Mouse (Mus musculus) liver, adult 2 months (tissue): ENCODE results near the gene Ppp1cc. TPM values are rescaled to one million over a fixed set of nuclear protein-coding genes. Genes with fewer than 3 reads are reported as not detected.
"Not testable (repeated sequence)": the region's sequence is repeated elsewhere in the genome, so short reads cannot be mapped to it uniquely, and the experiment has no call there.

ENCODE experiments used
- DNase-seq: peaks from one replicate; pipeline ENCODE4 v3.0.0-alpha.2; 2011; ENCODE audit warnings: low read depth, low spot score; ENCODE audit errors: extremely low read depth
- H3K27ac ChIP-seq: fragments of 200-500 bp; replicated peaks from 2 replicates; pipeline ENCODE4 v1.5.1; 2012; ENCODE audit warnings: low read depth, mild to moderate bottlenecking, control low read depth, inconsistent platforms, low read length; ENCODE audit not compliant: insufficient read depth
- H3K27me3 ChIP-seq: fragments of 200-500 bp; 2 replicates; pipeline ENCODE4 v1.6.1; 2012; ENCODE audit warnings: mild to moderate bottlenecking, moderate library complexity, low read length, inconsistent platforms; ENCODE audit not compliant: control insufficient read depth, insufficient read depth
- H3K36me3 ChIP-seq: fragments of 200-500 bp; 2 replicates; pipeline ENCODE4 v1.6.1; 2012; ENCODE audit warnings: low read length, inconsistent platforms; ENCODE audit not compliant: control insufficient read depth, insufficient read depth
- H3K4me1 ChIP-seq: fragments of 200-500 bp; 2 replicates; pipeline ENCODE4 v1.6.1; 2011; ENCODE audit warnings: low read length; ENCODE audit not compliant: control insufficient read depth, insufficient read depth
- H3K4me3 ChIP-seq: fragments of 200-500 bp; 2 replicates; pipeline ENCODE4 v1.5.1; 2011; ENCODE audit warnings: low read depth, mild to moderate bottlenecking, control low read depth, low read length, moderate library complexity; ENCODE audit not compliant: insufficient read depth
- H3K79me2 ChIP-seq: fragments of 200-500 bp; 2 replicates; pipeline ENCODE4 v1.6.1; 2012; ENCODE audit warnings: inconsistent platforms, mild to moderate bottlenecking, low read length, moderate library complexity; ENCODE audit not compliant: control insufficient read depth, insufficient read depth
- H3K9ac ChIP-seq: fragments of 200-500 bp; 2 replicates; pipeline ENCODE4 v1.6.1; 2012; ENCODE audit warnings: low read depth, mild to moderate bottlenecking, control low read depth, inconsistent platforms, low read length
- CTCF ChIP-seq: fragments of 200-500 bp; IDR thresholded peaks from 2 replicates; pipeline ENCODE4 v1.5.1; 2011; ENCODE audit warnings: low read depth, low read length, control low read depth
- POLR2A ChIP-seq: fragments of 200-500 bp; IDR thresholded peaks from 2 replicates; pipeline ENCODE4 v1.6.1; 2011; ENCODE audit warnings: low read length, control low read depth; ENCODE audit not compliant: insufficient read depth; ENCODE audit errors: extremely low read depth
- WGBS: fragments of 180-500 bp; shearing (Covaris S2); methylation state at CpG from one replicate; pipeline ENCODE4 v1.1.7; 2018; 5-methylcytosine and 5-hydroxymethylcytosine counted together
- polyA plus RNA-seq: library from polyadenylated mRNA; depleted of rRNA; stranded (reverse); fragments of >200 nt; gene quantifications from 2 replicates; pipeline ENCODE4 v1.2.3, GENCODE M21; 2012
- total RNA-seq: library from RNA; depleted of rRNA; stranded (reverse); fragments of >200 nt; gene quantifications from 2 replicates; pipeline ENCODE4 v1.2.3, GENCODE M21; 2014

Ppp1cc gene
- total and polyA plus RNA-seq, 2 experiments, result 36.4 to 100 TPM

GRCm38 (mm10) chr5:122146609-122147008 is 11.5 kb upstream of the Ppp1cc start:
- Histone ChIP-seq H3K9ac (no peak overlapping the region), H3K27ac (no peak overlapping the region), H3K4me3 (no peak overlapping the region), H3K27me3 (no peaks in the 10 kb centered on the region), H3K36me3 (no peaks in the 10 kb centered on the region), H3K4me1 (no peaks in the 10 kb centered on the region), H3K79me2 (no peaks in the 10 kb centered on the region)
- DNase-seq, result no peak
- TF ChIP-seq POLR2A, result no peak
- TF ChIP-seq CTCF, result no peak

DNA sequence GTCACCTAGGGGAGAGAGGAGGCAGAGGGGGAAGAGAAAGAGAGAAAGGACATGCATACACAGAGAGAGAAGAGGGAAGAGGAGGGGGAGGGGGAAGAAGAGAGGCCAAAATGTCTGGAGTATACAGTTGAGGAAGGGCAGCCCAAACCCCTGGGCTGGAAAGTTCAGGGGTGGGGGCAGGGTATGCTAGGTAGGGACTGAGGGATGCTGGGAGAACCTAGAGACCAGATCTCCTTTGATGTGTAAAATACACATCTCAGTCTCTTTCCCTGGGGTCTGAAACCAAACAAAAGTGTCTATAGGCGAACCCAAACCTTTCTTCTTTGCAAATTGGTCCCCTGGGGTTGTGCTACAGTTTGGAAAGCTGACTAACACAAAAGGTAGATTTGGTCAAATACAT is 10.0 kb upstream of the Ppp1cc start:
- H3K36me3 ChIP-seq, result no peaks in the 10 kb centered on the region
- no peak for TF ChIP-seq CTCF
- TF ChIP-seq POLR2A, result no peak
- H3K27me3 ChIP-seq, result no peaks in the 10 kb centered on the region
- DNase-seq, result no peak
- H3K4me1 ChIP-seq, result no peaks in the 10 kb centered on the region
- WGBS, result 90% methylated on average over 1 of the region's 1 CpGs
- H3K27ac ChIP-seq, result no peak overlapping the region
- no peaks in the 10 kb centered on the region for H3K79me2 ChIP-seq
- no peak overlapping the region for H3K9ac ChIP-seq
- no peak overlapping the region for H3K4me3 ChIP-seq

DNA sequence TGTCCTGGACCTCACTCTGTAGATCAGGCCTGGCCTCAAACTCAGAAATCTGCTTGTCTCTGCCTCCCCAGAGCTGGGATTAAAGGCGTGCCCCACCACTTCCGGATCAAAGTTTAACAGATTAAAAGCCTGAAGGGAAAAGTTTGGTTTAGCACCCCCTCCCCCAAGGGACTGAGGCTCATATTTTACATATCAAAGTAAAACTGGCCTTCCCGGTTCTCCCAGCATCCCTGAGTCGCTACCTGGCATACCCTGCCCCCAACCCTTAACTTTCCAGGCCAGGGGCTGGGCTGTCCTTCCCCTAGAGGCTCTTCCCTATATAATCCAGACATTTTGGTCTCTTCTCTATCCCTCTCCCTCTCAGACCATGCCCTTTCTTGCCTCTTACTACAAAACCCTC is 8.8 kb upstream of the Ppp1cc start:
- WGBS, result 79% methylated on average over 4 of the region's 4 CpGs
- H3K27me3 ChIP-seq, result no peaks in the 10 kb centered on the region
- no peaks in the 10 kb centered on the region for H3K36me3 ChIP-seq
- TF ChIP-seq POLR2A (no peak), CTCF (no peak)
- no peaks in the 10 kb centered on the region for H3K4me1 ChIP-seq
- H3K9ac ChIP-seq, result no peak overlapping the region
- no peak for DNase-seq
- H3K27ac ChIP-seq, result no peak overlapping the region
- H3K79me2 ChIP-seq, result no peaks in the 10 kb centered on the region
- H3K4me3 ChIP-seq, result no peak overlapping the region

- H3K4me3 ChIP-seq, H3K79me2 ChIP-seq, DNase-seq, H3K36me3 ChIP-seq, H3K9ac ChIP-seq, H3K27me3 ChIP-seq, H3K27ac ChIP-seq: not testable (repeated sequence)
- peaks cover 13% of the 10 kb centered on the region; the same call in 1 of the 2 replicates for H3K4me1 ChIP-seq
- 94% methylated on average over 5 of the region's 5 CpGs for WGBS
These were observed 5.6 kb upstream of the Ppp1cc start for GRCm38 (mm10) chr5:122152508-122152907.

GRCm38 (mm10) chr5:122154006-122154405 is 4.1 kb upstream of the Ppp1cc start:
- Histone ChIP-seq H3K4me1 (peaks cover 13% of the 10 kb centered on the region; the same call in 1 of the 2 replicates), H3K36me3 (no peaks in the 10 kb centered on the region), H3K4me3 (no peak overlapping the region), H3K27ac (no peak overlapping the region), H3K9ac (no peak overlapping the region), H3K79me2 (peaks cover 7% of the 10 kb centered on the region), H3K27me3 (no peaks in the 10 kb centered on the region)
- 68% methylated on average over 14 of the region's 14 CpGs for WGBS
- TF ChIP-seq POLR2A, result no peak
- no peak for TF ChIP-seq CTCF
- no peak for DNase-seq

- peaks cover 18% of the 10 kb centered on the region; the same call in 1 of the 2 replicates for H3K4me1 ChIP-seq
- TF ChIP-seq POLR2A (no peak), CTCF (no peak)
- no peaks in the 10 kb centered on the region for H3K36me3 ChIP-seq
- DNase-seq, result no peak
- no peak overlapping the region for H3K4me3 ChIP-seq
- H3K27me3 ChIP-seq, result no peaks in the 10 kb centered on the region
- no peak overlapping the region for H3K9ac ChIP-seq
- H3K27ac ChIP-seq, result peak overlapping the region; percentile 40; the same call in 1 of the 2 replicates
- 81% methylated on average over 3 of the region's 3 CpGs for WGBS
- H3K79me2 ChIP-seq, result peaks cover 15% of the 10 kb centered on the region
These were observed 3.3 kb upstream of the Ppp1cc start for GRCm38 (mm10) chr5:122154782-122155181.
